Comparison of ENCODE assay signal across 21 mouse cellular contexts in genomic region chr8:109363185-109363845, GRCm38 (mm10).
DNase-seq lines count a peak whose midpoint lies in the region; ATAC-seq and TF ChIP-seq lines count a peak whose summit lies in the region.
"Had no signal": no experiment of that assay in that cellular context is flagged by ENCODE, and none has a peak within 500 bp of the region (broad histone marks: within the 10 kb centered on the region; RNA-seq: fewer than 3 reads in every experiment).

No protein-coding gene starts in this region.

- TF ChIP-seq POLR2A in embryonic fibroblast, embryonic 13.5 days (IDR thresholded peaks at IDR 0.05; ENCODE audit: low read depth, low read length), result no peak

- H3K27me3 ChIP-seq in forebrain, embryonic 11.5 days (ENCODE audit: control insufficient read depth, insufficient read depth, low read length), result no peaks in the 10 kb centered on the region
- H3K27me3 ChIP-seq in forebrain, embryonic 16.5 days (replicated peaks; ENCODE audit: control insufficient read depth, insufficient read depth, low read length), result no peaks in the 10 kb centered on the region
- H3K27me3 ChIP-seq in liver, embryonic 16.5 days (ENCODE audit: control insufficient read depth, insufficient read depth, low read depth, low read length), result no peaks in the 10 kb centered on the region
- 0 out of 2 replicates have a peak, but pooled peaks cover 10% of the 10 kb centered on the region for H3K27me3 ChIP-seq in liver, embryonic 12.5 days (replicated peaks)
- H3K27me3 ChIP-seq: Patski had no signal

- no peak for ATAC-seq in forebrain, embryonic 11.5 days (replicated peaks; ENCODE audit: low FRiP score)
- ATAC-seq in forebrain, embryonic 16.5 days, result no peak
- no peak for ATAC-seq in liver, embryonic 16.5 days (ENCODE audit: low read depth)
- ATAC-seq in liver, embryonic 12.5 days, result no peak
- ATAC-seq: activated CD4-positive, CD25-positive, alpha-beta regulatory T cell, adult 4 months; forebrain, embryonic 14.5 days; Patski had no signal

- H3K4me1 ChIP-seq in forebrain, embryonic 11.5 days (replicated peaks; ENCODE audit: control insufficient read depth, insufficient read depth, low read length), result peaks cover 5% of the 10 kb centered on the region
- H3K4me1 ChIP-seq in forebrain, embryonic 16.5 days (replicated peaks; ENCODE audit: control insufficient read depth, insufficient read depth, low read length), result peaks cover 22% of the 10 kb centered on the region
- H3K4me1 ChIP-seq in liver, embryonic 16.5 days (ENCODE audit: control insufficient read depth, low read depth, low read length), result no peaks in the 10 kb centered on the region
- H3K4me1 ChIP-seq in liver, embryonic 12.5 days, result no peaks in the 10 kb centered on the region
- H3K4me1 ChIP-seq in embryonic fibroblast, embryonic 13.5 days (ENCODE audit: control insufficient read depth, insufficient read depth, low read length), result peaks cover 5% of the 10 kb centered on the region

- no peaks in the 10 kb centered on the region for H3K9me3 ChIP-seq in forebrain, embryonic 11.5 days (ENCODE audit: control insufficient read depth, low read length)
- H3K9me3 ChIP-seq in forebrain, embryonic 16.5 days (ENCODE audit: control insufficient read depth, low read length), result no peaks in the 10 kb centered on the region
- no peaks in the 10 kb centered on the region for H3K9me3 ChIP-seq in liver, embryonic 16.5 days (replicated peaks; ENCODE audit: control insufficient read depth, low read length)
- no peaks in the 10 kb centered on the region for H3K9me3 ChIP-seq in liver, embryonic 12.5 days (replicated peaks)
- H3K9me3 ChIP-seq: embryonic facial prominence, embryonic 13.5 days; heart, embryonic 12.5 days; hindbrain, embryonic 10.5 days had no signal

- H3K36me3 ChIP-seq in forebrain, embryonic 11.5 days (ENCODE audit: control insufficient read depth, insufficient read depth, low read length), result no peaks in the 10 kb centered on the region
- no peaks in the 10 kb centered on the region for H3K36me3 ChIP-seq in forebrain, embryonic 16.5 days (ENCODE audit: control insufficient read depth, insufficient read depth)
- H3K36me3 ChIP-seq in liver, embryonic 16.5 days (ENCODE audit: control insufficient read depth, insufficient read depth), result no peaks in the 10 kb centered on the region
- H3K36me3 ChIP-seq in liver, embryonic 12.5 days, result no peaks in the 10 kb centered on the region
- H3K36me3 ChIP-seq: embryonic facial prominence, embryonic 13.5 days; heart, embryonic 12.5 days; hindbrain, embryonic 10.5 days had no signal

- H3K27ac ChIP-seq in forebrain, embryonic 11.5 days (ENCODE audit: low read depth, low read length), result no peak overlapping the region
- no peak overlapping the region for H3K27ac ChIP-seq in forebrain, embryonic 16.5 days (ENCODE audit: low read length)
- H3K27ac ChIP-seq in liver, embryonic 16.5 days (ENCODE audit: low read length), result 0 out of 2 replicates have a peak overlapping the region, but pooled peaks have one; percentile 31
- no peak overlapping the region for H3K27ac ChIP-seq in liver, embryonic 12.5 days
- H3K27ac ChIP-seq in embryonic fibroblast, embryonic 13.5 days (ENCODE audit: insufficient read depth, low read length), result peak overlapping the region; percentile 33
- H3K27ac ChIP-seq: embryonic facial prominence, embryonic 13.5 days; heart, adult 2 months; hindbrain, embryonic 10.5 days; hindbrain, embryonic 14.5 days had no signal

- TF ChIP-seq CTCF in embryonic fibroblast, embryonic 13.5 days (IDR thresholded peaks at IDR 0.05; ENCODE audit: borderline replicate concordance, insufficient read depth, low read length), result no peak

- no peak overlapping the region for H3K4me2 ChIP-seq in forebrain, embryonic 11.5 days (ENCODE audit: low read depth, low read length, severe bottlenecking)
- H3K4me2 ChIP-seq in forebrain, embryonic 16.5 days (ENCODE audit: low read length), result no peak overlapping the region
- H3K4me2 ChIP-seq in liver, embryonic 16.5 days (ENCODE audit: low read depth, low read length), result no peak overlapping the region
- no peak overlapping the region for H3K4me2 ChIP-seq in liver, embryonic 12.5 days
- H3K4me2 ChIP-seq: embryonic facial prominence, embryonic 13.5 days; heart, embryonic 12.5 days; hindbrain, embryonic 14.5 days had no signal

- no peak overlapping the region for H3K4me3 ChIP-seq in forebrain, embryonic 11.5 days (ENCODE audit: low read depth, low read length)
- no peak overlapping the region for H3K4me3 ChIP-seq in forebrain, embryonic 16.5 days (replicated peaks; ENCODE audit: low read length)
- no peak overlapping the region for H3K4me3 ChIP-seq in liver, embryonic 16.5 days (ENCODE audit: low read depth, low read length)
- no peak overlapping the region for H3K4me3 ChIP-seq in liver, embryonic 12.5 days
- no peak overlapping the region for H3K4me3 ChIP-seq in embryonic fibroblast, embryonic 13.5 days (ENCODE audit: insufficient read depth, low read length)
- H3K4me3 ChIP-seq: embryonic facial prominence, embryonic 13.5 days; heart, adult 2 months; heart, embryonic 12.5 days; hindbrain, embryonic 10.5 days had no signal

- 93% methylated on average over 15 of the region's 15 CpGs for WGBS in forebrain, embryonic 11.5 days
- WGBS in forebrain, embryonic 16.5 days, result 91% methylated on average over 15 of the region's 15 CpGs
- 73% methylated on average over 15 of the region's 15 CpGs for WGBS in liver, embryonic 16.5 days (ENCODE audit: insufficient replicate concordance)
- WGBS in liver, embryonic 12.5 days (ENCODE audit: insufficient replicate concordance), result 81% methylated on average over 15 of the region's 15 CpGs

- peak; percentile 17 for DNase-seq in forebrain, embryonic 11.5 days (ENCODE audit: low spot score)
- DNase-seq in right cerebral cortex, adult 2 months (ENCODE audit: low spot score in 2 of 2), result peak; percentile 33 to 51
- DNase-seq in right cerebral cortex, postnatal 10 days (ENCODE audit: low spot score in 2 of 2), result no peak
- DNase-seq in embryo, embryonic 10 days (ENCODE audit: low spot score), result no peak
- DNase-seq: adrenal gland, postnatal 14 days; cerebellum, adult 11 months; cerebellum, adult 9-10 months; cerebellum, postnatal 25 days; gastrocnemius, postnatal 14 days; heart, adult 2 months had no signal

- no peak overlapping the region for H3K9ac ChIP-seq in forebrain, embryonic 11.5 days (ENCODE audit: low read length)
- H3K9ac ChIP-seq in forebrain, embryonic 16.5 days (replicated peaks; ENCODE audit: low read depth, low read length), result no peak overlapping the region
- H3K9ac ChIP-seq in liver, embryonic 16.5 days (ENCODE audit: low read depth, low read length), result no peak overlapping the region
- no peak overlapping the region for H3K9ac ChIP-seq in liver, embryonic 12.5 days
- H3K9ac ChIP-seq: embryonic facial prominence, embryonic 13.5 days; heart, embryonic 12.5 days; hindbrain, embryonic 14.5 days had no signal

Comparison
In these comparisons a context has a peak if more than half of its experiments do, and no peak if none do; other contexts are left out.
1. DNase-seq: peak in forebrain, embryonic 11.5 days (single experiment) and right cerebral cortex, adult 2 months (2 of 2); none in right cerebral cortex, postnatal 10 days (0 of 2) and embryo, embryonic 10 days (single experiment).
2. H3K27ac ChIP-seq: peak in liver, embryonic 16.5 days (single experiment) and embryonic fibroblast, embryonic 13.5 days (single experiment); none in forebrain, embryonic 11.5 days (single experiment), forebrain, embryonic 16.5 days (single experiment) and liver, embryonic 12.5 days (single experiment).